10 mouse cellular contexts compared by ENCODE assay signal in the genomic region with DNA sequence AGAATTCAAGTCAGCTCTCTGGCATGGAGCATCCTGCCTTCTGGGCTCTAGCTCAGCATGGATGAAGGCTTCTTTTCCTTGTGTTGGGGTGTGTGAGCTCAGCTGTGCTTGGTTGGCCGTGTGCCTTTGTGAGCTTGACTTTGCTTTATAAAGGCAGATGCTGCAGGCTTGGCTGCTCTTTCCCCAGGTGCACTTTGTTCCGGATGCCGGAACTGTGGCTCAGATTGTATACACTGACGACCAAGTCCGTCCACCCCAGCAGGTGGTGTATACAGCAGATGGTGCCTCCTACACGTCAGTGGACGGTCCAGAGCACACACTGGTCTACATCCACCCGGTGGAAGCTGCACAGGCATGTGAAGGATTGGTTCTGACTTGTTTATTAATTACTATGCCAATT. TPM values are rescaled to one million over a fixed set of nuclear protein-coding genes. Genes with fewer than 3 reads are reported as not detected.
DNase-seq lines count a peak whose midpoint lies in the region; ATAC-seq lines count a peak whose summit lies in the region.
"Had no signal": no experiment of that assay in that cellular context is flagged by ENCODE, and none has a peak within 500 bp of the region (broad histone marks: within the 10 kb centered on the region; RNA-seq: fewer than 3 reads in every experiment).

No protein-coding gene starts in this region.

- peaks cover 10% of the 10 kb centered on the region; the same call in 1 of the 2 replicates for H3K4me1 ChIP-seq in kidney, embryonic 16.5 days (ENCODE audit: insufficient read depth, low read length)
- no peaks in the 10 kb centered on the region for H3K4me1 ChIP-seq in heart, embryonic 11.5 days (ENCODE audit: control insufficient read depth, insufficient read depth, low read length)

- WGBS in kidney, embryonic 16.5 days, result 23% methylated on average over 8 of the region's 8 CpGs
- WGBS in large intestine, adult 2 months, result 17% methylated on average over 8 of the region's 8 CpGs
- WGBS in heart, embryonic 11.5 days (ENCODE audit: insufficient replicate concordance), result 83% methylated on average over 8 of the region's 8 CpGs

- H3K4me3 ChIP-seq in kidney, embryonic 16.5 days (ENCODE audit: low read length), result no peak overlapping the region
- no peak overlapping the region for H3K4me3 ChIP-seq in heart, embryonic 11.5 days (ENCODE audit: low read depth, low read length)
- H3K4me3 ChIP-seq: heart, embryonic 15.5 days had no signal

- no peak for DNase-seq in kidney, adult 8-10 months
- DNase-seq in R1 (ENCODE audit: low read depth, low spot score), result peak; percentile 76
- DNase-seq in cerebellum, adult 9-11 months, result peak; percentile 98
- DNase-seq in large intestine, adult 2 months (ENCODE audit: low read depth, low spot score), result peak; percentile 47
- no peak for DNase-seq in heart, adult 9 months (ENCODE audit: low spot score in 2 of 2)
- DNase-seq: adrenal gland, postnatal 25 days had no signal

- peak overlapping the region; percentile 60 for H3K27ac ChIP-seq in kidney, embryonic 16.5 days (ENCODE audit: low read length)
- H3K27ac ChIP-seq in heart, embryonic 11.5 days (ENCODE audit: low read depth, low read length), result no peak overlapping the region
- H3K27ac ChIP-seq: heart, embryonic 15.5 days had no signal

- peak; percentile 95 for ATAC-seq in kidney, embryonic 16.5 days (ENCODE audit: low FRiP score, low TSS enrichment)
- ATAC-seq in megakaryocyte, adult 5-6 weeks (ENCODE audit: poor library complexity, severe bottlenecking), result no peak
- no peak for ATAC-seq in heart, embryonic 11.5 days (replicated peaks; ENCODE audit: insufficient number of reproducible peaks, low FRiP score, low TSS enrichment)

- peaks cover 4% of the 10 kb centered on the region; the same call in 1 of the 2 replicates for H3K36me3 ChIP-seq in kidney, embryonic 16.5 days (ENCODE audit: insufficient read depth, low read length)
- H3K36me3 ChIP-seq in heart, embryonic 11.5 days (ENCODE audit: control insufficient read depth, insufficient read depth, low read length), result no peaks in the 10 kb centered on the region; the same call in 1 of the 2 replicates
- H3K36me3 ChIP-seq: heart, embryonic 15.5 days had no signal

- H3K4me2 ChIP-seq in kidney, embryonic 16.5 days (replicated peaks; ENCODE audit: low read depth, low read length), result no peak overlapping the region
- no peak overlapping the region for H3K4me2 ChIP-seq in heart, embryonic 11.5 days
- H3K4me2 ChIP-seq: heart, embryonic 15.5 days had no signal

- no peaks in the 10 kb centered on the region for H3K27me3 ChIP-seq in kidney, embryonic 16.5 days (ENCODE audit: insufficient read depth, low read length)
- no peaks in the 10 kb centered on the region for H3K27me3 ChIP-seq in heart, embryonic 11.5 days (ENCODE audit: control insufficient read depth, insufficient read depth, low read length)
- H3K27me3 ChIP-seq: heart, embryonic 15.5 days had no signal

- H3K9ac ChIP-seq in kidney, embryonic 16.5 days (replicated peaks; ENCODE audit: low read length), result no peak overlapping the region
- no peak overlapping the region for H3K9ac ChIP-seq in heart, embryonic 11.5 days (ENCODE audit: low read depth, low read length)
- H3K9ac ChIP-seq: heart, embryonic 15.5 days had no signal

- no peaks in the 10 kb centered on the region for H3K9me3 ChIP-seq in kidney, embryonic 16.5 days (ENCODE audit: low read length)
- H3K9me3 ChIP-seq in heart, embryonic 11.5 days (replicated peaks; ENCODE audit: control insufficient read depth, low read length), result no peaks in the 10 kb centered on the region
- H3K9me3 ChIP-seq: heart, embryonic 15.5 days had no signal

RNA-seq across cellular contexts. Expression of a gene that starts 35.6 kb away (rescaled TPM):
- 5.4 and 5.8 TPM in 2 replicates for polyA plus RNA-seq in kidney, embryonic 16.5 days (2015; fragmentation: Nextera tagmentation; extraction: Ambion mirVana)
- polyA plus RNA-seq in large intestine, adult 2 months (2012; rRNA removed), result 3.7 and 8.5 TPM in 2 replicates
- 10.4 and 13.3 TPM in 2 replicates for total RNA-seq in megakaryocyte, adult 5-6 weeks (2015)
- total RNA-seq in megakaryocyte, adult 5-6 weeks (2017), result 8.3 and 9.4 TPM in 2 replicates
- 4.7 and 5.5 TPM in 2 replicates for polyA plus RNA-seq in heart, embryonic 11.5 days (2014; fragmentation: Nextera tagmentation; extraction: Ambion mirVana)

Comparison
In these comparisons a context has a peak if more than half of its experiments do, and no peak if none do; other contexts are left out.
1. DNase-seq: peak in R1 (single experiment), cerebellum, adult 9-11 months (single experiment) and large intestine, adult 2 months (single experiment); none in kidney, adult 8-10 months (0 of 2) and heart, adult 9 months (0 of 2).